Mouse (Mus musculus) erythroblast, embryonic 14.5 days (primary cell): Measurements from ENCODE around the gene a.

ENCODE experiments used
- GATA1 ChIP-seq: IDR thresholded peaks from 2 replicates; pipeline ENCODE4 v1.6.1; 2012; ENCODE audit warnings: low read length, inconsistent platforms, mixed read lengths
- TAL1 ChIP-seq: IDR thresholded peaks from 3 replicates; pipeline ENCODE4 v1.6.1; 2012; ENCODE audit warnings: low read length, inconsistent platforms, mixed read lengths

DNA sequence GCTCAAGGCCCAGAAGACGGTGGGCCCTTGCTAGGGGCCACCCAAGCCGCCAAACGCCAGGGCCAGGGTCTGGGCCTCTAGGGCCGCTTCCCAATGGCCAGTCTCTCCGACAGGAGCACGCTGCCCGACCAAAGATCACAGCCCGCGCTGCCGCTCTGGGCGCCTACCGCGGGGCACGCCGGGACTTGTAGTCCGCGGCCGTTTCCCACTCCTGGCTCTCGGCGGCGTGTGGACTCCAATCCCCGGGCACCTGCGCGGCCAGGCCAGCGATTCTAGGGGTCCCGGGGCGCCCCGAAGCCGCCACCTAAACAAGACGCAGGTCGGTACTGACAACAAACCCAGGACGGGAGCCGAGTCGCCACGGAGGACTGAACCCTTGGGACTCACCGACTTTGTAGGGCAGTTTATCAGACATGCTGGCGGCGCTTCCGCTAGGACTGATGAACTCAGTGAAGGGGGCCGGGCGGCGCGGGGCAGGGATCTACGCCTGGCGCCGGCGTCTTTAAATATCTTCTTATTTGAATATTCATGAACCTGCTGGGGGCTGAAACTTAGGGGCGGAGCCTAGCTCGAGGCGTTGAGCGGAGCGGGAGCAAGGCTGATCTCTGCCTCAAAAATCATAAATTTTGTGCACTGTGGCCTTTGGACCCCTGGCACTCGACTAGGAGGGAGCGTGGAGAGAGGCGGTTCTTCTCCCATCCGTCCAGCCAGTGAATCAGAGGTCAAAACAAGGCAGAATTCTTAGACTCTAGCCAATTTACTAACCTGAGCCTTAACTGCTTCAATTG is 283.0 kb downstream of the a start, which contains the start of gene Ahcy:
- TF ChIP-seq GATA1 (no peak), TAL1 (no peak)
